Mouse (Mus musculus) CH12.LX (cell line): ENCODE measurements around the gene Ctdspl.

Experiments
- BHLHE40 ChIP-seq: IDR thresholded peaks from 2 replicates; pipeline ENCODE4 v1.6.1; 2011; ENCODE audit warnings: mild to moderate bottlenecking, low read depth, low read length, improper control_type of control experiment
- CHD2 ChIP-seq: IDR thresholded peaks from 2 replicates; pipeline ENCODE4 v1.6.1; 2011; ENCODE audit warnings: low read length, improper control_type of control experiment
- CTCF ChIP-seq, 2 experiments: IDR thresholded peaks in 1 of 2; conservative IDR thresholded peaks in 1 of 2; 2 replicates each; pipeline ENCODE4 v1.5.1; 2011 to 2012; ENCODE audit warnings: low read depth in 2 of 2, low read length in 2 of 2, improper control_type of control experiment in 1 of 2, inconsistent platforms in 1 of 2, mild to moderate bottlenecking in 1 of 2, moderate library complexity in 1 of 2
- E2F4 ChIP-seq: IDR thresholded peaks from 2 replicates; pipeline ENCODE4 v1.6.1; 2011; ENCODE audit warnings: low read depth, low read length, improper control_type of control experiment; ENCODE audit not compliant: insufficient replicate concordance
- JUND ChIP-seq: conservative IDR thresholded peaks from 2 replicates; pipeline ENCODE4 v1.6.1; 2011; ENCODE audit warnings: low read depth, low read length, improper control_type of control experiment
- MEF2A ChIP-seq: IDR thresholded peaks from 2 replicates; pipeline ENCODE4 v1.6.1; 2014; ENCODE audit warnings: low read depth, mild to moderate bottlenecking, inconsistent platforms, low read length, improper control_type of control experiment, borderline replicate concordance
- MYC ChIP-seq: IDR thresholded peaks from 2 replicates; pipeline ENCODE4 v1.6.1; 2011; ENCODE audit warnings: low read depth, mild to moderate bottlenecking, improper control_type of control experiment, low read length
- POLR2A ChIP-seq: IDR thresholded peaks from 2 replicates; pipeline ENCODE4 v1.6.1; 2011; ENCODE audit warnings: low read depth, mild to moderate bottlenecking, improper control_type of control experiment, low read length
- TCF12 ChIP-seq: IDR thresholded peaks from 2 replicates; pipeline ENCODE4 v1.6.1; 2014; ENCODE audit warnings: low read depth, mild to moderate bottlenecking, inconsistent platforms, low read length, improper control_type of control experiment
- USF1 ChIP-seq: IDR thresholded peaks from 2 replicates; pipeline ENCODE4 v1.6.1; 2014; ENCODE audit warnings: low read depth, mild to moderate bottlenecking, inconsistent platforms, low read length, improper control_type of control experiment

DNA sequence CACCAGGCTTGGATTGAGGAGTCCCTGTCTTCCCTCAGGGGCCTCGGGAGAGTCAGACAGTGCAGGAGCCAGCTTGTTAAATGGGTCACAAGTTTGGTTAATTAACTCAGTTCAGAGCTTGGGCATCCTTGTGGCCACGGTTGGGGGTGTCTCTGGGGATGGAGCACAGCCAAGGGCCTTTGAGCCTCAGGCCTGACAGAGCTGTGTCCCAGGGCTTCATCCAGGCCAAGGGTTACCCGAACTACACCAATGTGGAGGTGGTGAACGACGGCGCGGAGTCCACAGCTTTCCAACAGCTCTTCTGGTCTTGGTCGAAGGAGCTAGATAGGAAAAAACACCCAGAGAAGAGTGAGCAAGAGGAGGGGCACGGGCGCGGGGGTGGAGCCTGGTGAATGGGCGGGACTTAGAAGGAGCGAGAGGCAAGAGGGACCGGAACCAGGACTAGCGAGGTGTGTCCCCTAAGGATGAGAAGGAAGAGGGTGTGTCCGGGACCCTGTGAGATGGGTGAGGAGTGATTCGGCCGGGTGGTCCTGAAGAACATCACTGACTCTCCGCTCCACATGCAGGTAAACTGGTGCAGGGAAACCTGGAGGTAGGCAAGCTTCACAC is 136.9 kb downstream of the Ctdspl start:
- TF ChIP-seq MEF2A (no peak), JUND (no peak), CTCF (conservative IDR thresholded peaks at IDR 0.05 in 1 of 2, IDR thresholded peaks at IDR 0.05 in 1 of 2; ENCODE audit: low read depth in 2 of 2, low read length in 2 of 2) (no peak), TCF12 (no peak), BHLHE40 (no peak), MYC (no peak), USF1 (no peak), POLR2A (peak; percentile 40; the same call in 1 of the 2 replicates), CHD2 (no peak), E2F4 (no peak)
